Mouse (Mus musculus) midbrain, embryonic 11.5 days (tissue): Measurements from ENCODE around the gene Itgb8. TPM values are rescaled to one million over a fixed set of nuclear protein-coding genes. Genes with fewer than 3 reads are reported as not detected.

Source experiments
- ATAC-seq: fragments of 200-750 bp; cut with Nextera tagmentation; 2 replicates; pipeline ENCODE4 v1.8.0; 2017; ENCODE audit warnings: moderate TSS enrichment, moderate library complexity; ENCODE audit not compliant: low FRiP score
- DNase-seq: peaks from one replicate; pipeline ENCODE4 v3.0.0; 2015; ENCODE audit warnings: low spot score; ENCODE audit errors: missing footprints
- H3K27ac ChIP-seq: fragments of 300-500 bp; sonication (generic); 2 replicates; pipeline ENCODE4 v1.5.1; 2014; ENCODE audit warnings: low read depth, low read length
- H3K27me3 ChIP-seq: fragments of 300-500 bp; sonication (generic); 2 replicates; pipeline ENCODE4 v1.6.1; 2014; ENCODE audit warnings: mild to moderate bottlenecking, low read length, moderate library complexity, mixed read lengths; ENCODE audit not compliant: control insufficient read depth, insufficient read depth
- H3K36me3 ChIP-seq: fragments of 300-500 bp; sonication (generic); 2 replicates; pipeline ENCODE4 v1.6.1; 2014; ENCODE audit warnings: mild to moderate bottlenecking, low read length, moderate library complexity, mixed read lengths; ENCODE audit not compliant: control insufficient read depth, insufficient read depth
- H3K4me1 ChIP-seq: fragments of 300-500 bp; sonication (generic); 2 replicates; pipeline ENCODE4 v1.6.1; 2014; ENCODE audit warnings: low read length; ENCODE audit not compliant: control insufficient read depth, insufficient read depth
- H3K4me2 ChIP-seq: fragments of 300-500 bp; sonication (generic); 2 replicates; pipeline ENCODE4 v1.6.1; 2014; ENCODE audit warnings: mild to moderate bottlenecking, moderate library complexity
- H3K4me3 ChIP-seq: fragments of 300-500 bp; sonication (generic); 2 replicates; pipeline ENCODE4 v1.5.1; 2014; ENCODE audit warnings: low read depth, low read length
- H3K9ac ChIP-seq: fragments of 300-500 bp; sonication (generic); 2 replicates; pipeline ENCODE4 v1.6.1; 2014; ENCODE audit warnings: low read length
- H3K9me3 ChIP-seq: fragments of 300-500 bp; sonication (generic); 2 replicates; pipeline ENCODE4 v1.6.1; 2016; ENCODE audit warnings: low read length; ENCODE audit not compliant: control insufficient read depth
- WGBS: fragments of 180-500 bp; shearing (Covaris S2); extraction: QIAGEN DNeasy Blood & Tissue Kit; methylation state at CpG from one replicate; pipeline ENCODE4 v1.1.7; 2014; 5-methylcytosine and 5-hydroxymethylcytosine counted together
- polyA plus RNA-seq: library from polyadenylated mRNA; unstranded; fragments of >200 nt; fragmentation: Nextera tagmentation; extraction: Ambion mirVana; gene quantifications from 2 replicates; pipeline ENCODE4 v1.2.1, GENCODE M21; 2014

Itgb8 gene
- polyA plus RNA-seq, 1 experiment from 2014 or later = 47.5 TPM

DNA sequence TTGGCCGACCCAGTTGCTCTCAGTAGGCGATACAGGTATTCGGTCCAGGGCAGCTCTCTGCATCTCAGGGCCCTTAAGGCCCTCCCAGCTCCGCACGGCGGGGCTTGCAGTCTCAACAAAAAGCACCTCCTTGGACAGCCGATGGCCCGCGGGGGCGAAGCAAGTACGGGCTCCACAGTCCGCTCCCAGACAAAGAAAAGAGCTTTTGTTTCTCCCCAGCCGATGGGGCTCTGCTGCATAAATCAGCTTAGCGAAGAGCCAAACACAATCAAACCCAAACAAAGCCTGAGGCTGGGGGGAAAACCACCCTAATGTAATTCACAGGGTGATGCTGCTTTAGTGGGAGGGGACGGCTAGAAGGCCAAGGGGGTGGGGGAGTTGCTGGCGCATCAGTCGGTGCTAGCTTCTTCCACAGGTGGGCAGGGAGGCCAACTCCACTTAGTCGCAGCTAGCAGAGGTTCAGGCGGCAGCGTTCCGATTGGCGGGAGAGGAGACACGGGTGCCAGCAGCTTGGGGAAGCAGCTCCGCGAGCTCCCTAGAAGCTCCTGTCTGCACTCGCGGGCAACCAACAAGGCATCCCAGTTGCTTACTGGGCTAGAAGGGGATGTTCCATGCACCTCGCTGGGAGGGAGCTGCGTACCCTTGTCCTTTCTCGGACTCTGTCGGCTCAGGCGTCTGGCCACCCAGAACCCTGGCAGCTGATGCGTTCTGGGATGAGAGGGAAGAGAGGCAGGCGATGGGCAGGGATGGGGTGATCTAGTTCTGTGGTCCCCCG is 494 bp downstream of the Itgb8 start:
- H3K4me1 ChIP-seq = peaks cover 35% of the 10 kb centered on the region
- H3K27me3 ChIP-seq = no peaks in the 10 kb centered on the region
- H3K4me2 ChIP-seq = peak overlapping the region; percentile 78
- DNase-seq (peak; percentile 99), ATAC-seq (peak; percentile 89)
- WGBS = under 1% methylated on average over 35 of the region's 35 CpGs
- H3K9me3 ChIP-seq = no peaks in the 10 kb centered on the region
- H3K27ac ChIP-seq = peak overlapping the region; percentile 100
- H3K36me3 ChIP-seq = no peaks in the 10 kb centered on the region
- H3K9ac ChIP-seq = peak overlapping the region; percentile 95
- peak overlapping the region; percentile 69 for H3K4me3 ChIP-seq

DNA sequence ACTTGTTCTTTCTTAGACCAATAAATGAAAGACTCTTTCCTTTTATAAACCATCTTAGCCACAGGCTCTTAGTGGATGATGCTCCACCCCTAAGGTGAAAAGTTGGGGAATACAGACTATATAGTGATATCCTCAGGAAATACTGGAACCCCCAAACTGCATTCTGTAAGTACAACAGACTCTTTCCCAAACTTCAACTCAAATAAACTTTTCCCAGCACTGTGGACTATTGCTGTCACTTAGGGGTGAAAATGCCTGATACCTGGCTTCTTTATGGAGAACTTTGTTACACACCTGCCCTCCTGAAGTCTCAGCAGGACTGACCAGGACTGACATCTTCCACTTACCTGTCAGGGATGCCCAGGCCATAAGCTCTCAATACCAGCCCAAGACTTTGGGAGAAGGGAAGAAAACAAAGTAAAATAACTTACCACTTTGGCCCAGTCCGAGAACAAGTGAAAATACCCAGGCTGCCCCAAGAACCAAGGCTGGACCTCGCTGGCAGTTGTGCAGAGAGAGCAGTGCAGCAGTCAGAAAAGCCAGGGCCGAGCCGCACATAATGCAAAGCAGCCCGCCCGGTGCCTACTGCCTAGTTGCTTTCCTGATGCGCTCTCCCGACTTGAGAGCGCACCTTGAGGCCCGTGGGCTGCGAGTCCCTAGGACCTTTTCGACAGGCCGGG is 1.2 kb downstream of the Itgb8 start:
- Histone ChIP-seq H3K9ac (peak overlapping the region; percentile 95), H3K4me3 (peak overlapping the region; percentile 69), H3K27me3 (no peaks in the 10 kb centered on the region), H3K27ac (peak overlapping the region; percentile 100), H3K4me1 (peaks cover 35% of the 10 kb centered on the region), H3K36me3 (no peaks in the 10 kb centered on the region), H3K9me3 (no peaks in the 10 kb centered on the region), H3K4me2 (peak overlapping the region; percentile 78)
- DNase-seq (peak; percentile 92), ATAC-seq (peak; percentile 51; the same call in 1 of the 2 replicates)
- 2% methylated on average over 13 of the region's 13 CpGs for WGBS

DNA sequence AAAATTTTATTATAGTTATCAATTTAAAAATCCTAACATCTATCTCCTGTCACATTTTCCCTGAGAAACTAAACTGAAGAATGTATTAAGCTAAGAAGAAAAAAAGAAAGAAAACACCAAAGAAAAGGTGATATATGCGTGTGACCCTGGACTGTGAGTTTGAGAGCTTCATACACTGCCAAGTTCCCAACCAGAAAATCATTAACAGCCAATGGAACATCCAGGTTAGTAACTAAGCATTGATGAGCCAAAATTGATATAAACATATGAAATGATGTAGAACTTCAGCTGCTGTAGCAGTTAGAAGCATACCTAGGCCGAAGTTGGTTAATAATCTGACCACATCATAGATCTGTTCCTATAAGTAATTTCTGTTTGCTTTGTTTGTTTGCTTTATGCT is 6.8 kb downstream of the Itgb8 start:
- Histone ChIP-seq H3K27me3 (no peaks in the 10 kb centered on the region), H3K9ac (no peak overlapping the region), H3K4me1 (peaks cover 24% of the 10 kb centered on the region), H3K4me3 (no peak overlapping the region), H3K9me3 (no peaks in the 10 kb centered on the region), H3K27ac (no peak overlapping the region), H3K4me2 (no peak overlapping the region), H3K36me3 (no peaks in the 10 kb centered on the region)
- no peak for ATAC-seq
- 90% methylated on average over 2 of the region's 2 CpGs for WGBS
- DNase-seq = no peak

DNA sequence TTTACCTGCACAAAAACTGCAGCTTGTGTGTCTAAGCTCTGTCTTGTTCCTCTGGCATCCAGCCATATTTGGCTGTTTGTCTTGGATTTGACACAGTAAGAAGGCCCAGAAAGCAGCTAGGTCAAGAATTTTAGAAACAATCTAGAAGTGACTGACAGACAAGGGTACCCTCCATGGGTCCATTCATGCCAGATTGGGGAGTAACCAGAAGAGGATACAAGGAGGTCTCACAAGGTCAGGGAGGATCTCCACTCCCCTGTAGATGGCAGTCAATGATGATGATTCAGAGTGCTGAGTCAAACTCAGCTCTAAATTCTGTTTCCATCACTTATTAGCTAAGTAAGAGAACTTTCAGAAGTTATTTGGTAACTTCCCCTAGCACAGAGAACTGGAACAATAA is 8.2 kb downstream of the Itgb8 start:
- Histone ChIP-seq H3K27me3 (no peaks in the 10 kb centered on the region), H3K9me3 (no peaks in the 10 kb centered on the region), H3K4me1 (peaks cover 24% of the 10 kb centered on the region), H3K27ac (no peak overlapping the region), H3K9ac (no peak overlapping the region), H3K4me3 (no peak overlapping the region), H3K36me3 (no peaks in the 10 kb centered on the region), H3K4me2 (no peak overlapping the region)
- no peak for ATAC-seq
- no peak for DNase-seq

DNA sequence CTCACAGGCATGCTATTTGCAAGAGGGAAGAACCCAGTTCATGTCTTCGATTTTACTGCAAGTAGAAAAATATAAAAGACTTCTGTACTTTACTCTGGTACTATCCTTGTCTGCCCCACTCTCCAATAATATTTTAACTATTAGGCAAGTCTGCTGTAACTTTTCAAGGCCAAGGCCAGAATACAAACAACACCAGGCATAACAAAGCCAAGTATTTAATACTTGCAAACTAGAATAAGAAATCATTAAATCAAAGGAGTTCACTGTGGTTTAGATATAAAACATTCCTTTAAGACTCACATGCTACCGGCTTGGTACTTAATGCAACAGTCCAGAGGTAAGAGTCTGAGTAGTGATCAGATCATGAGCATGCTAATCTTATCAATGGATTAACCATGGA is 9.0 kb downstream of the Itgb8 start:
- ATAC-seq (no peak), DNase-seq (no peak)
- H3K27ac ChIP-seq = no peak overlapping the region
- H3K27me3 ChIP-seq = no peaks in the 10 kb centered on the region
- H3K9me3 ChIP-seq = no peaks in the 10 kb centered on the region
- H3K4me2 ChIP-seq = no peak overlapping the region
- H3K4me3 ChIP-seq = no peak overlapping the region
- H3K4me1 ChIP-seq = peaks cover 20% of the 10 kb centered on the region
- H3K9ac ChIP-seq = no peak overlapping the region
- WGBS = 66% methylated on average over 2 of the region's 2 CpGs
- no peaks in the 10 kb centered on the region for H3K36me3 ChIP-seq

DNA sequence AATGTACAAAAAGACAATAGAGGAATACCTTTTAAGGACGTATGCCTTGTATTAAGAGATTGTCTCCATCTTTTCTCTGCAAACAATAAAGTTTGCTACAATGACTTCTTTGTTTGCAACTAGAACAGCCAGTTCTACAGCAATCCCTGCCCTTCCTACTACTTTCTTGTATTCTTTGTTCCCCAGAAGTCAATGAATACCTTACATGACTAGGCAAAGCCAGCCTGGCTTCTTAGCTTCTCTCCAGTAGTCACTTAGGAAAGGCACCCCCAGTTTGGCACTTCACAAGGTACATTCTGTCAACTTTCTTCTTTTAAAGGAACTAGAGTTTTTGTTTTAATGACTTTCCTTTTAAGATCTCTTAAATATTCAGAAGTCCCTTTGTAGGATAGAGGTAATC is 10.7 kb downstream of the Itgb8 start:
- Histone ChIP-seq H3K27ac (no peak overlapping the region), H3K4me2 (no peak overlapping the region), H3K36me3 (no peaks in the 10 kb centered on the region), H3K9me3 (no peaks in the 10 kb centered on the region), H3K4me3 (no peak overlapping the region), H3K27me3 (no peaks in the 10 kb centered on the region), H3K4me1 (peaks cover 11% of the 10 kb centered on the region), H3K9ac (no peak overlapping the region)
- 64% methylated on average over 1 of the region's 1 CpGs for WGBS
- no peak for ATAC-seq
- DNase-seq = no peak

DNA sequence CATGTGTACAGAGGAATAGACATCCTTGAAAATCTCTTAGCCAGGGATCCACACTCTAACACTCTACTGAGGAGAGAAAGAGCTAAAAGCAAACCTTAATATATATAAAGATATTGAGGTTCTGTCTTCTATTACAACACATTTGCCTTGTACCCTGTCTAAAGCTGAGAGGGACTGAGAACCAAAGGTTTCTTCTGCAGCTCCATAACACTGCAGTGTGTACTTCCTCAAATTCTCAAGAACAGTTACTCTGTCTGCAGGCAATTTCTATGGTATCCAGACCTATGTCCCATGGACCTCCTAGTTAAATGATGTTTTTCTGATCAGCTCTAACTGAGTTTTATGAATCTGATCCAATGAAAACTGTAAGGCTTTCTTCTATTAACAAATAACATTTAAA is 13.9 kb downstream of the Itgb8 start:
- no peak for ATAC-seq
- Histone ChIP-seq H3K9ac (no peak overlapping the region), H3K4me2 (no peak overlapping the region), H3K27ac (no peak overlapping the region), H3K36me3 (no peaks in the 10 kb centered on the region), H3K27me3 (no peaks in the 10 kb centered on the region), H3K4me3 (no peak overlapping the region), H3K9me3 (no peaks in the 10 kb centered on the region), H3K4me1 (no peaks in the 10 kb centered on the region)
- DNase-seq = no peak

DNA sequence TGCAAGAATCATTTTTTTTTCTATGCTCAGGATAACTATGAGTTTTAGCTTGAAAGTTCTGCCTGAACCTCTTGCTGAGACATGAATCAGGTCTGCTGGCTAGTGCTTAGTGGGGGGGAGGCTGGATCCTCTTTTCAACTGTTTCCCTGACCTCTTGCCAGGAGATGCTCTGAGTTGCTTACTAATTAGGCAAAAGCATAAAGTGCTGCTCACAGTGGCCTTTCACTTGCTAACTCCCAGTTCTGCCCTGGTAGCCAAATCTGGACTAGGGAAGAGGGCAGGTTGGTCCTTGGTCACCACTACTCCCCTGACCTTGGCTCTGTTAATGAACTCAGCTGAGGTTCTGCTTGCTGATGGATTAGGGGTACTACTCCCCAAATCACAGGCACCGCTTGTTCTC is 19.2 kb downstream of the Itgb8 start:
- H3K9ac ChIP-seq = no peak overlapping the region
- ATAC-seq = 0 out of 2 replicates have a peak, but pooled peaks have one; percentile 22
- no peak overlapping the region for H3K4me3 ChIP-seq
- no peak overlapping the region for H3K4me2 ChIP-seq
- DNase-seq = no peak
- H3K27me3 ChIP-seq = no peaks in the 10 kb centered on the region
- H3K4me1 ChIP-seq = no peaks in the 10 kb centered on the region
- H3K9me3 ChIP-seq = no peaks in the 10 kb centered on the region
- no peaks in the 10 kb centered on the region; the same call in 1 of the 2 replicates for H3K36me3 ChIP-seq
- 89% methylated on average over 1 of the region's 1 CpGs for WGBS
- no peak overlapping the region for H3K27ac ChIP-seq

DNA sequence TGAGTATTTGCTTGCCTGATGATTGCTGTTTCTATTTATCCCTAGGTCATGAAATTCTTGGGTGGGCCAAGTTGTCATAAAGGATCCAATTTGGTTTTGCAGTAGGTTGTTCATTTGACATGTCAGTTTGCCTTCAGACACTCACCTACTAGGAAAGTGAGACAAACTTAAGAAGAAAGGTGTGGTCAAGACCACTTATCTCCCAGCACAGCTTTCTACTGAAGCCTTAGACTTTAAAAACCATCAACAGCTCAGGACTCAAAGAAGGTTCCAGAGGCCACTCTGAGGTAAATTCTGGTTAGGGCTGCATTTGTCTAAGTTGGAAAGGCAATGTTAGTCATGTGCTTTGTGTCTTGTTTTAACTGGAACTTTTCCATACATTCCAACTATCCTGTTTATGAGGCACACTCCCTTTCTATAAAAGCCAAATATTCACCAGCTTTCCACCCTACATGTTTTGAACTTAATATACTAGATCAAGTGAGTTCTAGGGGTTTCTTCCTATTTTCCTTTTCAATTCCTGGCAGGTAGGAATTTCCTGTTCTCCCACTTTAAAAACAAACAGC is 20.8 kb downstream of the Itgb8 start:
- H3K9ac ChIP-seq = no peak overlapping the region
- no peak overlapping the region for H3K27ac ChIP-seq
- no peak for ATAC-seq
- no peaks in the 10 kb centered on the region; the same call in 1 of the 2 replicates for H3K36me3 ChIP-seq
- H3K4me1 ChIP-seq = no peaks in the 10 kb centered on the region
- no peak for DNase-seq
- no peaks in the 10 kb centered on the region for H3K27me3 ChIP-seq
- no peaks in the 10 kb centered on the region for H3K9me3 ChIP-seq
- H3K4me3 ChIP-seq = no peak overlapping the region
- H3K4me2 ChIP-seq = no peak overlapping the region
